Mouse (Mus musculus) stomach, postnatal 0 days (tissue): ENCODE measurements around the gene Gm973.

Source experiments
- CTCF ChIP-seq: IDR thresholded peaks from 2 replicates; pipeline ENCODE4 v1.5.1; 2016; ENCODE audit warnings: antibody characterized with exemption, low read depth, mild to moderate bottlenecking, moderate library complexity
- EP300 ChIP-seq: optimal IDR thresholded peaks from 2 replicates; pipeline ENCODE3; 2016; ENCODE audit warnings: antibody characterized with exemption

DNA sequence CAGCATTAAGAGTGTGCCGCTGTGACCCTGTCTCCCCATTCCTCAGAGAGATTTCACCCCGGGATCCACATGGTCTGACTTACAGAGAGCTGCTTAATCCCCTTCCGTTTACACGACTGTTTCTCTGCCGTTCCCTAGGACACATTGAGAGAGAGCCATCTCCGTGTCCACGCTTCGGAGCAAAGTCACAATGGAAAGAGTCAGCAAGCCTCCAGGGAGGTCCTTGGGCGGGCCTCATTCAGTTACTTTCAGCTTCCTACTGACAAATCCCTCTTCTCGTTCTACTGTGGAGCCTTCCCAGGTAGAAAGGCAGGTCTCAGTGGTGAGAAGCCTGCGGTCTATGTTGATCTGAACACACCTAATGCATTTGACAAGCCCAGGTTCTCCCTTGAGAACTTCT, 34.9 kb downstream of the Gm973 start:
- TF ChIP-seq CTCF, result no peak
- TF ChIP-seq EP300, result no peak
